Mouse (Mus musculus) liver, embryonic 16.5 days (tissue): ENCODE measurements at regions not wholly inside any gene's neighbourhood (a gene's known extent, or its start where the extent isn't known, plus 50 kb on each side); places are given as distances from the start of the nearest gene placed in this dataset.

Experiments
- ATAC-seq: fragments of 200-750 bp; cut with Nextera tagmentation; 2 replicates; pipeline ENCODE4 v1.8.0; 2017; ENCODE audit warnings: low read depth, mild to moderate bottlenecking, moderate number of reproducible peaks, moderate library complexity
- H3K27ac ChIP-seq: fragments of 300-500 bp; sonication (generic); 2 replicates; pipeline ENCODE4 v1.5.1; 2014; ENCODE audit warnings: mild to moderate bottlenecking, low read length
- H3K27me3 ChIP-seq: fragments of 300-500 bp; sonication (generic); 2 replicates; pipeline ENCODE4 v1.6.1; 2014; ENCODE audit warnings: low read depth, low read length, mixed read lengths; ENCODE audit not compliant: control insufficient read depth, insufficient read depth
- H3K36me3 ChIP-seq: fragments of 300-500 bp; sonication (generic); 2 replicates; pipeline ENCODE4 v1.6.1; 2014; ENCODE audit warnings: mild to moderate bottlenecking; ENCODE audit not compliant: control insufficient read depth, insufficient read depth
- H3K4me1 ChIP-seq: fragments of 300-500 bp; sonication (generic); 2 replicates; pipeline ENCODE4 v1.6.1; 2014; ENCODE audit warnings: low read depth, low read length, mixed read lengths; ENCODE audit not compliant: control insufficient read depth
- H3K4me2 ChIP-seq: fragments of 300-500 bp; sonication (generic); 2 replicates; pipeline ENCODE4 v1.6.1; 2014; ENCODE audit warnings: low read depth, low read length, mixed read lengths
- H3K4me3 ChIP-seq: fragments of 300-500 bp; sonication (generic); 2 replicates; pipeline ENCODE4 v1.5.1; 2014; ENCODE audit warnings: low read depth, mild to moderate bottlenecking, low read length
- H3K9ac ChIP-seq: fragments of 300-500 bp; sonication (generic); 2 replicates; pipeline ENCODE4 v1.6.1; 2014; ENCODE audit warnings: low read depth, low read length
- H3K9me3 ChIP-seq: fragments of 300-500 bp; sonication (generic); replicated peaks from 2 replicates; pipeline ENCODE4 v1.6.1; 2016; ENCODE audit warnings: low read length; ENCODE audit not compliant: control insufficient read depth
- WGBS: fragments of 180-500 bp; shearing (Covaris S2); extraction: QIAGEN DNeasy Blood & Tissue Kit; methylation state at CpG from one replicate; pipeline ENCODE4 v1.1.7; 2014; ENCODE audit not compliant: insufficient replicate concordance; 5-methylcytosine and 5-hydroxymethylcytosine counted together

GRCm38 (mm10) chr2:45197955-45198631 lies 80.9 kb upstream of the Zeb2 start:
- H3K9ac ChIP-seq: no peak overlapping the region
- H3K27ac ChIP-seq: no peak overlapping the region
- WGBS: 69% methylated on average over 13 of the region's 13 CpGs

GRCm38 (mm10) chr2:45197342-45197741 lies 80.1 kb upstream of the Zeb2 start:
- H3K9me3 ChIP-seq: no peaks in the 10 kb centered on the region
- no peaks in the 10 kb centered on the region for H3K27me3 ChIP-seq
- no peaks in the 10 kb centered on the region for H3K36me3 ChIP-seq
- no peak overlapping the region for H3K4me2 ChIP-seq
- no peak overlapping the region for H3K9ac ChIP-seq
- no peak for ATAC-seq
- H3K27ac ChIP-seq: no peak overlapping the region
- no peaks in the 10 kb centered on the region for H3K4me1 ChIP-seq
- H3K4me3 ChIP-seq: no peak overlapping the region
- 43% methylated on average over 10 of the region's 10 CpGs for WGBS

More at GRCm38 (mm10) chr2:45197955-45198631, 80.9 kb upstream of the Zeb2 start:
- no peaks in the 10 kb centered on the region for H3K9me3 ChIP-seq
- no peaks in the 10 kb centered on the region for H3K4me1 ChIP-seq
- no peaks in the 10 kb centered on the region for H3K36me3 ChIP-seq
- no peak overlapping the region for H3K4me2 ChIP-seq
- no peaks in the 10 kb centered on the region for H3K27me3 ChIP-seq
- no peak overlapping the region for H3K4me3 ChIP-seq
- no peak for ATAC-seq

GRCm38 (mm10) chr2:45196511-45196910 lies 79.3 kb upstream of the Zeb2 start:
- no peak overlapping the region for H3K9ac ChIP-seq
- no peaks in the 10 kb centered on the region for H3K4me1 ChIP-seq
- H3K9me3 ChIP-seq: no peaks in the 10 kb centered on the region
- H3K27ac ChIP-seq: no peak overlapping the region
- no peak overlapping the region for H3K4me2 ChIP-seq
- H3K4me3 ChIP-seq: no peak overlapping the region
- no peak for ATAC-seq
- no peaks in the 10 kb centered on the region for H3K27me3 ChIP-seq
- H3K36me3 ChIP-seq: no peaks in the 10 kb centered on the region
- 60% methylated on average over 4 of the region's 4 CpGs for WGBS

GRCm38 (mm10) chr2:45194335-45194734 lies 77.1 kb upstream of the Zeb2 start:
- Histone ChIP-seq H3K4me2 (no peak overlapping the region), H3K27ac (no peak overlapping the region), H3K4me1 (no peaks in the 10 kb centered on the region), H3K4me3 (no peak overlapping the region), H3K36me3 (no peaks in the 10 kb centered on the region), H3K9ac (no peak overlapping the region), H3K9me3 (no peaks in the 10 kb centered on the region), H3K27me3 (no peaks in the 10 kb centered on the region)
- no peak for ATAC-seq
- 55% methylated on average over 7 of the region's 7 CpGs for whole genome bisulfite sequencing

GRCm38 (mm10) chr2:45185621-45185999 lies 68.4 kb upstream of the Zeb2 start:
- Histone ChIP-seq H3K9me3 (no peaks in the 10 kb centered on the region), H3K27me3 (no peaks in the 10 kb centered on the region), H3K4me3 (no peak overlapping the region), H3K27ac (no peak overlapping the region), H3K4me2 (no peak overlapping the region), H3K9ac (no peak overlapping the region), H3K36me3 (no peaks in the 10 kb centered on the region), H3K4me1 (peaks cover 22% of the 10 kb centered on the region)
- ATAC-seq: no peak

- H3K9me3 ChIP-seq: no peaks in the 10 kb centered on the region
- H3K4me3 ChIP-seq: peak overlapping the region; percentile 13; the same call in 1 of the 2 replicates
- H3K4me1 ChIP-seq: peaks cover 22% of the 10 kb centered on the region
- H3K4me2 ChIP-seq: peak overlapping the region; percentile 41
- 10% methylated on average over 18 of the region's 18 CpGs for WGBS
- H3K9ac ChIP-seq: 0 out of 2 replicates have a peak overlapping the region, but pooled peaks have one; percentile 4
- peak; percentile 50 for ATAC-seq
- H3K27ac ChIP-seq: peak overlapping the region; percentile 8; the same call in 1 of the 2 replicates
- H3K27me3 ChIP-seq: no peaks in the 10 kb centered on the region
- no peaks in the 10 kb centered on the region for H3K36me3 ChIP-seq
Measured at GRCm38 (mm10) chr2:45184704-45185620, 67.8 kb upstream of the Zeb2 start.

- H3K36me3 ChIP-seq: no peaks in the 10 kb centered on the region
- 0 out of 2 replicates have a peak overlapping the region, but pooled peaks have one; percentile 3 for H3K4me3 ChIP-seq
- H3K4me2 ChIP-seq: peak overlapping the region; percentile 41
- no peaks in the 10 kb centered on the region for H3K9me3 ChIP-seq
- no peaks in the 10 kb centered on the region for H3K27me3 ChIP-seq
- 25% methylated on average over 6 of the region's 6 CpGs for WGBS
- ATAC-seq: peak; percentile 85
- H3K27ac ChIP-seq: no peak overlapping the region
- peaks cover 22% of the 10 kb centered on the region for H3K4me1 ChIP-seq
- H3K9ac ChIP-seq: no peak overlapping the region
Measured at GRCm38 (mm10) chr2:45184149-45184548, 67.0 kb upstream of the Zeb2 start.

- WGBS: 50% methylated on average over 1 of the region's 1 CpGs
- no peak for ATAC-seq
- peaks cover 22% of the 10 kb centered on the region for H3K4me1 ChIP-seq
- H3K4me2 ChIP-seq: no peak overlapping the region
- H3K27me3 ChIP-seq: no peaks in the 10 kb centered on the region
- H3K27ac ChIP-seq: no peak overlapping the region
- H3K9ac ChIP-seq: no peak overlapping the region
- H3K9me3 ChIP-seq: no peaks in the 10 kb centered on the region
- H3K4me3 ChIP-seq: no peak overlapping the region
- no peaks in the 10 kb centered on the region for H3K36me3 ChIP-seq
Measured at GRCm38 (mm10) chr2:45182876-45183275, 65.7 kb upstream of the Zeb2 start.

- no peak overlapping the region for H3K9ac ChIP-seq
- H3K27me3 ChIP-seq: no peaks in the 10 kb centered on the region
- H3K4me1 ChIP-seq: peaks cover 22% of the 10 kb centered on the region
- H3K27ac ChIP-seq: no peak overlapping the region
- H3K4me2 ChIP-seq: no peak overlapping the region
- ATAC-seq: no peak
- 67% methylated on average over 7 of the region's 7 CpGs for WGBS
- H3K4me3 ChIP-seq: no peak overlapping the region
- no peaks in the 10 kb centered on the region for H3K9me3 ChIP-seq
- no peaks in the 10 kb centered on the region for H3K36me3 ChIP-seq
Measured at GRCm38 (mm10) chr2:45181552-45181951, 64.4 kb upstream of the Zeb2 start.
